Mouse (Mus musculus): ENCODE measurements around the gene Cdkal1. TPM values are rescaled to one million over a fixed set of nuclear protein-coding genes. Genes with fewer than 3 reads are reported as not detected.

Cdkal1 gene
- total RNA-seq, 2 experiments from 2014 or later, result 27.0 to 48.2 TPM

DNA sequence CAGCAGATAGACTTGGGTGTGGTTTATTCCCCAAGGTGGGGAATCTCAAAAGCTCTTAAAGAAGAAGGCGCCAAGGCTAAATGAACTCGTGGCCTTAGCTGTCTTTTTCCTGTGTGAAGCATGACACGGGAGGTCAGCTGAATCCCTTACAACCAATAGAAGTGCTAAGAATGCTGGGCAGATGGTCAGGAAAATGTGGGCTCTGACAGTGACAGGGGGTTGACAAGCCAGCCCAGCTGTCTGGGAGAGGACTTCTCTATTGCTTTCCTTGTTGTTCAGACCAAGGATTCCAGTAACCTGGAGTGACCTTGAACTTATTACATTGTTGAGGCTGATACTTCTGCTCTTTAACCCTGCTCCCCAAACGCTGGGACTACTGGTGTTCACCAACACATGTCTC is 564.9 kb downstream of the Cdkal1 start:
- ATAC-seq (replicated peaks; ENCODE audit: poor library complexity), result no peak

DNA sequence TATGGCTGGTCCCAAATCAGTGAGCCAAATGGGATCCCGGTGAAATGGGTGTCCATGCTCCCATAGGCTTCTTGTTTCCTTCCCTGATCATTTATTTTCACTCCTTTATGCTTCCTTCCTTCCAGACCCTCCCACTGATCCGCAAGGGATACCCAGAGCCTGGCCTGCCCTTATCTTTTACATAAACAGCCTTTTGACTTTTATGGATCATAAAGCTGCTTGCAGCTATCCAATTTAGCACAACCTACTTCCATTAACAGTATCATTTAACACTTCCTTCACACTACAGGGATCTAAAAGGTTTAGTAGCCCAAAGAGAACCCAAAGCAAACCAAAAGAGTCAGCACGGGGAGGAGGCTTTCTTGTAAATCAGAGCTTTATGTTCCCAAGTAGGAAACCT is 570.4 kb downstream of the Cdkal1 start:
- ATAC-seq (replicated peaks; ENCODE audit: poor library complexity), result no peak

DNA sequence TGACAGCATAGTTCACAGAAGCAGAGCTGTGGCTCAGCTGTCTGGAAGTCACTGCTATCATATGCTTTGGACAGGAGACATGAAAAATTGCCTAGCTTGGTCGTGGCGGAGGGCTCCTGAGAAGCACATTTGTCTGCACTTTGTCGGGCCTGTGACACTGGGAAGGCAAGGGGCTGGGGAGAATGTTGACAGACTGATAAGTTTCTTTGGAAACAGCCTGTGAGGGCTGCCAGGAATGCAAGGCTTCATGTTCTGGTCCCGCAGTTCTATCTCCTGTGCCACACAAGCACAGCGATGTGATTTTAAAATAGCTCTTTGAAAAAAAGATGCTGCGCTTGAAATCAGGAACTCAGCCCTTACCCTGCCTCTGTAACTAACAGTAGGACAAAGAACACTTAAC is 573.9 kb downstream of the Cdkal1 start:
- no peak for ATAC-seq (replicated peaks; ENCODE audit: poor library complexity)

DNA sequence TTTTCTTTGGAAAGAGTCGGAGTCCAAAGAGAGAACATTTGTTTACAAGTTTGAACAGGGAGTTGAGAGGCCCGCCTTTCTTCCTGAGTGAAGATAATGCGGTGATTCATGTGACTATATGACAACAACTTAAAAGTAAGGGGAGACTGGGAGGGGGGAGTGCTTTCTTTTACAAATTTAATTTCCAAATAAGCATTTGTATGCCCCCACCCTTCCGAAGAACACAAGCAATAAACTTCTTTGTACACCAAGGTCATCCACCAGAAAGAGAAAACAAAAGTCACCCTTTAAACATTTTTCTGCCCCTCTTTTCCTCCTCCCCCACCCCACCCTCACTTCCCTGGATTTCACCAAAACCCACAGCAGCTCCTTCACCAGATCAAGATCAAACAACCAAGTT is 577.3 kb downstream of the Cdkal1 start:
- ATAC-seq (replicated peaks; ENCODE audit: poor library complexity), result no peak

DNA sequence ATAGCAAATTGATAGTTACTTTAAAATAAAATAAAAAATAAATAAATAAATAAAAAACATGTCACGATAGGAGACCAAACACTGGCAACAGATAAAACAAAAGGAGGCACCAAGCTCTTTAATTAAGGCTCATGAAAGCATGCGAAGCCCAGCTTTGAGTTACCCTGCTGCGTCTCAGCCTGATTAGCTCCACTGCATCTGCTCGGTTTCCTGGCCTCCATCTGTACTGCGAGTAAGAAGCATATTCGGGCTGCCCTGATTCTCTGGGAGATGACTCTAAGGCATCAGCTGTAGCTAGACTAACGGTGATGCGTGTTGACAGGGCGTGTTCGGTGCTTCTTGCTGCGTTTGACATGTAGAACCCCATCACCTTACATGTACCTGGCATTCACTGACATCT is 581.2 kb downstream of the Cdkal1 start:
- no peak for ATAC-seq (replicated peaks; ENCODE audit: poor library complexity)

DNA sequence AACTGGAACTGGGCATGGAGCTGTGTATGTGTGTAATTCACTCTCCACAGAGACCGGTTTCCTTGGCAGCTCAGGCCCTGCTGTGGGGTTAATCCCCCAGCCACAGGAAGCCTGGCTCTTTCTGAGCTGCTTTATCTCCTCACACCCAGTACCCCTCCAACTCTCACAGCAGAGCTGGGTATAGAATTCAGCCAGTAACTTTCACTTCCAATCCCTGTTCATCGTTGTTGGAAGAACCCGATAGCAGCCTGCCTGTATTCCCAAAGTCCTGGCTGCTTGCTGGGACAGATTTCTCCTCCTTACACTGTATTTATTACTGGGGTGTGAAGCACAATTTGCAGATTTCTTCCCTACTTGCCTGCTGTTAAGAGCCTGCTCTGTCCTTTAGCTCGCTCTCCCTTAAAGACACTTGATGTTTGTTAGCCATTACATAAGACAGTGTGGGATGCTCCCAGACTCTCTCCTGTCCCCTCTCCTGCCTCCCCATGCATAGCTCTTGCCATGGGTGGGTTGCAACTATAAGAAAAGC is 581.7 kb downstream of the Cdkal1 start:
- ATAC-seq (replicated peaks; ENCODE audit: poor library complexity), result no peak

DNA sequence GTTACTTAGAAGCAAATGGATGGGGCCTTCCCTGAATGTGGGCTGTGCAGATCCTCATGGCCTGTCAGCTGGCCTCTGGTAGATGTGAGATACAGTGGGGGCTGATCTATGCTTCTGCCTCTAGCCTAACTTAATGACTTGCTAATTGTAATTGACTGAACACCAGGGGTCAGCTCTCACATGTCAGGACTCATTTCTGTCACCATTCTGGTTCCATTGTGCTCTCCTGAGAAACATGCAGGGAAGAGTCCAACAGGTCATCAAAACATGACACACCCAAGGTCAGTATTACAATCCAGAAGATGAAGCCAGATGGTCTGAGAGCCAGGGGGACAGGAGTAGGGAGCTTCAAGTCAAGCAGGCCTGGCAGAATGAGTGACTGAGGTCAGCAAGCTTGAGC is 584.0 kb downstream of the Cdkal1 start:
- ATAC-seq (replicated peaks; ENCODE audit: poor library complexity), result no peak

DNA sequence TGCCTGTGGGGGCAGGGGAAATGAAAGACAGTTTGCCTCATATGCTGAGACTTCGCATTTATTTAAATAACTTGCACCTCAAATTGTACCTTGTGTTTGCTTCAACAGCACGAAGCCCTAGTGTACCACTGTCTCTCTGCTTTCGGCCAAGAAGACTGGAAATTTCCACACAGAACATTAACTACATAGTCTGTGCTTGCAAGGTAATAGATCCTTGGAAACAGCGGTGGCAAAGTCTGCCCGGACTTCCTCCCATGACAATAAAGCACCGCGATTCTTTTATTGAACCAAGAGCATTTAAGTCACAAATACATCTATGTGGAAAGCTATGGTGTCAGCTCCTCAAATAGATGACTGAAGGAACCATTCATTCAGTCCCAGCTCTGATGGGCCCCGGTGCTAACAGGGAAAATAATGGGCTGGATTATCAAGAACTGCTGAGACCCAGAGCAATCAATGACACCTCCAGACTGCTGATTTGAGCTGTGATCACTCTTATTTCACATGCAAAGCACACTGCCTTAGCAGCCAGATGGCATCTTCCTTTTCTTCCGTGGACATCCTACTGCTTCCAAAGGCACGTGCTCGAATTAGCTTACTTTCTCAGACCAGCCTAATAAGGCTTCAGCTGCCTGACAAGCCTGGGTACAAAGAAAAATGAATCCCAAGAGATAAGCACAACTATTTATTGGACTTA is 591.3 kb downstream of the Cdkal1 start:
- ATAC-seq (replicated peaks; ENCODE audit: poor library complexity), result no peak

DNA sequence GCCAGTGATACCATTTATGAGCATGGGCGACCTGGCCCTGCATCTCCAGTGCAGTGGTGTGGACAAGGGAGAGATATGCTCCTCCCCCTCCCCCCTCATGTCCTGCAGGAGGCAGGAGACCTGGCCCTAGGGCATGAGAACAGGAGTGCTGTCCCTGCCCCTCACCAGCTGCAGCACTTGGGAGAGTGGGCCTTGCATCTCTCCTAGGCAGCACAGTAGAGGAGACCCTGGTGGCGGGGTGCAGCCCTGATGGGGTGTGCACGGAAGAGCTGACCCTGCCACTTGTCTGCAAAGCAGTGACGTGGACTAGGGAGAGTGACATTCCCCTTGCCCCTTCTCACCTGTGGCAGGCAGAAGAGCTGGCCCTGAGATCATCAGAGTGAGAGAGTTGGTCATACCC is 593.3 kb downstream of the Cdkal1 start:
- ATAC-seq (replicated peaks; ENCODE audit: poor library complexity), result no peak

DNA sequence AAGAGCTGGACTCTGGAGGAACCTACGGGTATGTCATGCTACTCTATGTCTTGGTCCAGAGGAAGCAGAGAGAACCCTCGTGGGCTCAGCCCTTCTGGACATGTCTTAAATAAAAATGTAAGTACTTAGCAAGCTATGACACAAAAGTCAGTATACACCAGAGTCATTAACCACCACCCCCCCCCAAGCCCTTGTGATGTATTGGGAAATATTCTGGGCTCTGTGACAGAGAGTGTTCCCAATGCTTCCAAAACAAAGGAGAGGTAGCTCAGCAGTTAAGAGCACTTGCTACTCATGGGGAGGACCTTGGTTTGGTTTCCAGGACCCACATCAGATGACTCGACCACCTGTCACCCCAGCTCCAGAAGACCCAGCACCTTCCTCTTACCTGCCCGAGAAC is 606.9 kb downstream of the Cdkal1 start:
- no peak for ATAC-seq (replicated peaks; ENCODE audit: poor library complexity)

DNA sequence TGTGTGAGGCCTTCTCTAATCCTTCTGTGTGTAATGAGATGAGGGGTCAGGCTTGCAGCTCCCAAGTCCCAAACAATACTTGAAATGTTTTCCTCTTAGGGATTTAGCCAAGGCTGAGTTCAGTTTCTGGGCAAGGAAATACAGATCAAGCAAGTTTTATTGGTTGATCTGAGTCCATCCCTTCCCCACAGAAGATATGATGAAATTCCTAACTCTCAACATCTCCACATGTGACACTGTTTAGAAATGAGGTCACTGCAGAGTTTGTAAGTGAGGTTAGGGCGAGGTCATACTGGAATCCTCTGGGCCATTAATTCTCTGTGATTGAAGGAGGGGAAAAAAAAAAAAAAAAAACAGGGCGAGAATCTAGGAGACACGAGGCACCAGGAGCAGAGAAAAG is 607.7 kb downstream of the Cdkal1 start:
- ATAC-seq (replicated peaks; ENCODE audit: poor library complexity), result no peak

DNA sequence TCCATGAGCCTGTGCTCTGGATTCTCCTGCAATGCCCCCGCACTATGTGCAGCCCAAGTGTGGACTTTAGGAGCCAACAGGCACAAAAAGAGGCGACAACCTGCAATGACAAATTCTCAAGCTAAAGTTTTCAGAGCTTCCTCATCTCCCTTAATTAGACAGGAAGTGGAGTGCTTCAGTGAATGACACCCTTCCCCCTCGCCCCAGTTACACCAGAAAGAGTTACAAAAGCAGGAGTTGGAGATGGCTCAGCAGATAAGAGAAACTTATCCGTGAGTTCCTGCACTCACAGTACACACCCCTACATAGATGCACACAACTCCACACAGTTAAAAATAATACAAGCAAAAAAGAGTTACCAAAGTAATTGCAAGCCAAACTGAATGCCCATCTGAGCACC is 620.4 kb downstream of the Cdkal1 start:
- peak; percentile 87 for ATAC-seq (replicated peaks; ENCODE audit: poor library complexity)

DNA sequence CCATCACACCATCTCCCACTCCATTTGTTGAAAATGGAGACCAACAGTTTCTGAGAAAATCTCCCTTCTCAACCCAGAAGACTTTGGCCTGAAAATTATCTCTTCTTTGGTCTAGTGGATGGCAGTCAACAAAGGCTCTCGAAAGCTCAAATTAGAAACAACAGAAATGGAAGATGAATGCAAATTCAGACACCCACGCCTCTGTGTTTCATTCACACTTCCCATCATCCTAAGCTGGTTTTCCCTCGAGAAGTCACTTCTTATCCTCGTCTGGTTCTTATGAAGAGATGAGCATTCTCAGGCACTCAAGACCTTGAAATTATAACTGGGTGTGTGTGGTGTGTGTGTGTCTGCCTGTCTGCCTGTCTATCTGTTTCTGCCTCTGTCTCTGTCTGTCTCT is 621.0 kb downstream of the Cdkal1 start:
- ATAC-seq (replicated peaks; ENCODE audit: poor library complexity), result no peak

DNA sequence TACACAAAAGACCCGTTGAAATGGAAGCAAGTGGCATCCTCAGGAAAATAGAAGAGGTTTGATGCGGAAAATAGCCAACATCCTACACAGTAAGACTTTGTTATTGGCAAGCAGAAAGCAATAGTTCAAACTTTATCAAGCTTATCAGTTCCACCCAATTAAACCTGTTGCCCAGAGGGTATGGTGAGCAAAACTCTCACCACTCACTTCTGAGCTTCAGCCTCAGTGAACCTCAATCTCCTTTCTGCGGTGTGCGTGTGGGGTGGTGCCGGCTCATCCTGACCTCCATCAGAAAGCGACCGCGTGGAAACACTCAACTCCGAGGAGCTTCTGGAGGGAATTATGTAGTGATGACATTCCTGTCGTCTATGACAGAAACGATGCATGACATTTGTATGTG is 621.5 kb downstream of the Cdkal1 start:
- ATAC-seq (replicated peaks; ENCODE audit: poor library complexity), result no peak

DNA sequence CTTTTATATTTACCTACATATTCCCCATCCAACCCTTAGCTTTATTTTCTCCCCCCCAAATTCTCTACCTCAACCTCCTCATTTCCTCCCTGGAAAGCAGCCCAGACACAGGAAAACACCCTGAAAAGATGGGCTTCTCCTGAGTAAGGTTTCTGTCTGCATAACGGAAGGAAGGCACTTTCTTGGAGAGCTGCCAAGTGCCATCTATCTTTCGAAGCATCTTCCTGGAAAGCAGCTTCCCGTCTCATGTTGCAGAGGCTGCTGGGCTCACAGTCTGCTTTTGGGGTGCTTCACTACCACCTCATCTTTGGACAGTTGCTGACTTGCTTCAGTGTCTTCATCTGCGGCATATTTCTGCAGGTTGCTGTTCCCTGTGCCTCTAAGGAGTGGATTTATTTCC is 622.8 kb downstream of the Cdkal1 start:
- ATAC-seq (replicated peaks; ENCODE audit: poor library complexity), result 0 out of 2 replicates have a peak, but pooled peaks have one; percentile 29

DNA sequence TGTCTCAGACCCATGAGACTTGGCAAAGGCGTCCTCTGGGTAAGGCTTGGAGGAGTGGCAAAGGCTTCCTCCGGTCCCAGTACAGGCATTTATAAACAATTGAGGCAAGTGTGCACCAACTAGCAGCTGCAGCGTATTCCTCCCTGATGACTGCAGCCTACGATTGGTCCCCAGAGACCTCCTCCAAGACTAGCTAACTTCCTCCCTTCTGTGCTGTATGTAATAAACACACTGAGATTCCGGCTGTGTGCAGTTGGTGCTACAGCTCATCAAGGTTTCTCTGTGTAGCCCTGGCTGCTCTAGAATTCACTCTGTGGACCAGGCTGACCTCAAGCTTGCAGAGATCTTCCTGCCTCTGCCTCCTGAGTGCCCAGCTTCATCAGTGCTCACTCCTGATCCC is 630.7 kb downstream of the Cdkal1 start:
- ATAC-seq (replicated peaks; ENCODE audit: poor library complexity), result no peak

DNA sequence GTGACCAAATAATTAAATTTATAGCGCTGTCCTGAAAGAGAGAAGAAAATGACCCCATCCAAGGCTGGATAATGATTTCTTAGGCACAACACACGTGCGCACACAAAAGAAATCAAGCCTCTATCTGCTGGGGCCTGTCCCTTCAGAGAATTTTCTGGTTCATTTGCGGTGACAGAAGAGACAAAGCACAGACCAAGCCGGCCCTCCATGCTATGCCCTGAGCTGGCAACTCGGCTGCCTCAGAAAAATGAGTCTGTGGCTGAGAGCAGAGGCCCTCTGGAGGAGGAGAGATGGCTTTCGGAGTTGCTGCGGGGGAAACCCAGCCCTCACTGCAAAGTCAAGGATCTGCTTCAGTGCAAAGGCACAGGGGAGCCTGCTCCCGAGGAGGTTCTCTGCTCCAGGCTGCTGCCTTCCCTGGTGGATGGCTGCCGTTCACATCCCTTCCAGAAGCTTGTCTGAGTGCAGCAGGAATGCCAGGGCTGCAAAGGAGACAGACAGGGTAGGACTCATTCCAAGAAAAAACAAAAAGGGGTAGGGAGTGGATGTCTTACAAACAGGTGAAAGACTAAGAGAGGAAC is 633.1 kb downstream of the Cdkal1 start:
- no peak for ATAC-seq (replicated peaks; ENCODE audit: poor library complexity)

DNA sequence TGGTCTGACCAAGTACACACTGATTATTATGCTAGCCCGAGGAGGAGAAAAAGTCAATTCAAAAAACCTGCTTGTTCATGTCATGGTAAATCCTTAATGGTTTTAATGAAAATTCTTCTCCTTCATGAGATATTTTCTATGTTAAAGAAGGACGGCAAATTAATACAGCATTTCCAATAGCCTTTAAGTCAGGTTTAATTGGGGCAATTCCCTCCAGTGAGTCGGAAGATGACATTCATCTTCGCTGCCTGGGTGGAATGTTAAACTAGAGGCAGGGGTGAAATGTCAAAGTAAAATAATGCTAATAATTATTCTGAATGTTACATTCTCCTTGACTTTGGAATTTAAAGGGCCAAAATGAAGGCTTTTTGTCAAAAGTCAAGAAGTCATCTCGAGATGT is 633.8 kb downstream of the Cdkal1 start:
- no peak for ATAC-seq (replicated peaks; ENCODE audit: poor library complexity)

DNA sequence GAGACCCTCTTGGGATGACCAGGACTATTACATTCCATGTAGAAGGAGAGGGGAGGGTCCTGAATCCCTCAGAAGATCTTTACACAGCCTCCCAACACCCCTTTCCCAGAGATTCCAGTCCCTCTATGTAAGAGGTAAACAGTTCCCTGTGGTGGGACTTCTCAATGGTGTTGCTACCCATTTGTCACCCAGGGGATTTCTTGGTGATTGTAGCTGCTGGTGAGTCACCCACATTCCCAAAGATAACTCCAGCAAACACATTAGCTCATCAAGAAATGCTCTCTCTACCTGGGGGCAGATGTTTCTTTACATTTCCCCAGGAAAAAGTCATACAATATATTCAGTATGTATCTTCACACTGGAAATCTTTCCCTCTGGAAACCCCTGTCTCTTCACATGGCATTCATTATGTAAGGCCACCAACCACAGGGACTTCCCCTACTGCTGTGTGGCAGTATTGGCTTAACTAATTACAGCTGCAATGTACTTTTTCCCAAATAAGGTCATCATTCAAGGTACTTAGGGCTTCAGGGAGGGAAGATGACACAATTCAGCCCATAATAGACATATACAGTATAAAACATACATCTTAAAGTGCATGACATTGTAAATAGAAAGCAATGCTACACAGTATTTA is 636.8 kb downstream of the Cdkal1 start:
- no peak for ATAC-seq (replicated peaks; ENCODE audit: poor library complexity)

DNA sequence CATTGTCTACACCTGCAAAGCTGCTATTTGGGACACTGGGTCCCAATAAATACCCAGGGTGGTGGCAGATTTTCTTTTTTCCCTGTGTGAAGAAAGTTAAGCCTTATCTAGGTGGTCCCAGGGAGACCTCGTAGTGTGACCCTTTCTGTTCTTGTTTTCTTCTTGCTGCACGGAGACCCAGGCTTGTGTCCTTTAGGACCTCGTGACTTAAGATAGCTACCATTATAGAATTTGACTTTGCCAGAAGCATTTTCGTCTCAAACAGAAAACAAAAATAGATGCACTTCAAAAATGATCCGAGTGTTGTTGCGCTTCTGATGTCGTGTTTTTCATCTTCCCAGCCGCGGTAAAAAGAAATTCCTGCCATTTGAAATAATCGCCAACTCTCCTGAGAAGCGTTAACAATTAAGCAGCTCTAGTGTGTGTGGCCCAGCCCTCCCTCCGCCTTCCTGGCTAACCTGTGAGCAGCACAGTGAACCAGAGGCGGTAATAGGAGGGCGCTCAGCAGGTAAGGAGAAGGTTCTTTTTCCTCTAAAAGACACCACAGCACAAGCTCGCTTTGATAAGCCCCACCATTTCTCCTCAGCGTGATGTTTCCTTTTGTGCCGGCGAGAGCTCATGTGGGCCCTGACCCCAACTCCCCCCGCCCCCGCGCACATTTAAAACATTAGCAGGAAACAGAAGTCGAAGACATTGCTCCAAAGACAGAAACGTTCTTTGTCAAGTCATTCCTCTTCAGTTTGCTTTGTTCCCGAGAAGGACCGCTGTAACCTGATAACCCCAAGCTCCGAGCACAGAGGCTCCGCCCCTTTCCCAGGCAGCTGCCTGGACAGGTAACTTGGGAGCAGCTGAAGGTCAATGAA is 645.1 kb downstream of the Cdkal1 start:
- ATAC-seq (replicated peaks; ENCODE audit: poor library complexity), result peak; percentile 59

DNA sequence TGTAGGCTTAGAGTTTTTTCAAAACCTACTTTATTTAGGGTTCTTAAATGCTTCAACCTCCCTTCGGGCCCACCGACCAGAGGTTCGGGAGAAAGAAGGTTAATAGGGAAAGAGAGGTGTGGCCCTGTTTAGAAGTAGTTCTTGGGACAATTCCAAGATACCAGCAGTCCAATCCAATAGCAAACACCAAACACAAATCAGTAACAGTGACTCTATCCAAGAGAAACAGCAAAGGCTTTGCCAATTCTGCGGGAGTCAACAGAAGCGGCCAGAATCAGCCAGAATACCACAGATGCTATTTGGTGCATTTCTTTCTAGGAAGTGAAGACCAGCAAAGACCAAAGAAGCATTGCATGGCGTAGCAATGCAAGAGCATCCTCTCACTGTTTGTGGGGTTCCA is 646.7 kb downstream of the Cdkal1 start:
- no peak for ATAC-seq (replicated peaks; ENCODE audit: poor library complexity)

All from megakaryocyte progenitor cell, adult 5-6 weeks (primary cell).